In genomic region chr4:118135414-118135813, GRCm38 (mm10) we compare ENCODE assay signal across 7 mouse cellular contexts. TPM values are rescaled to one million over a fixed set of nuclear protein-coding genes. Genes with fewer than 3 reads are reported as not detected.
DNase-seq lines count a peak whose midpoint lies in the region; ATAC-seq and TF ChIP-seq lines count a peak whose summit lies in the region.

No protein-coding gene starts in this region.

- 93% methylated on average over 1 of the region's 1 CpGs for WGBS in thymus, adult 2 months
- WGBS in forebrain, embryonic 11.5 days: 89% methylated on average over 1 of the region's 1 CpGs
- WGBS in liver, embryonic 13.5 days (ENCODE audit: insufficient replicate concordance): 98% methylated on average over 1 of the region's 1 CpGs

- no peak for ATAC-seq in forebrain, embryonic 11.5 days (replicated peaks; ENCODE audit: low FRiP score)
- ATAC-seq in liver, embryonic 13.5 days (ENCODE audit: low read depth): no peak

- H3K36me3 ChIP-seq in thymus, adult 2 months (ENCODE audit: control insufficient read depth, insufficient read depth, low read length): peaks cover 23% of the 10 kb centered on the region
- H3K36me3 ChIP-seq in forebrain, embryonic 11.5 days (ENCODE audit: control insufficient read depth, insufficient read depth, low read length): peaks cover 11% of the 10 kb centered on the region; the same call in 1 of the 2 replicates
- peaks cover 41% of the 10 kb centered on the region for H3K36me3 ChIP-seq in liver, embryonic 13.5 days

- no peak for TF ChIP-seq CTCF in thymus, adult 2 months (IDR thresholded peaks at IDR 0.05; ENCODE audit: borderline replicate concordance, control insufficient read depth, extremely low read depth, insufficient read depth, low read length, poor library complexity)

- H3K27ac ChIP-seq in thymus, adult 2 months (ENCODE audit: control insufficient read depth, insufficient read depth, low read length): no peak overlapping the region
- H3K27ac ChIP-seq in forebrain, embryonic 11.5 days (ENCODE audit: low read depth, low read length): 0 out of 2 replicates have a peak overlapping the region, but pooled peaks have one; percentile 13
- peak overlapping the region; percentile 44; the same call in 1 of the 2 replicates for H3K27ac ChIP-seq in liver, embryonic 13.5 days

- H3K4me2 ChIP-seq in forebrain, embryonic 11.5 days (ENCODE audit: low read depth, low read length, severe bottlenecking): peak overlapping the region; percentile 79
- H3K4me2 ChIP-seq in liver, embryonic 13.5 days: peak overlapping the region; percentile 95

- H3K4me1 ChIP-seq in thymus, adult 2 months (replicated peaks; ENCODE audit: control insufficient read depth, insufficient read depth, low read length): peaks cover 2% of the 10 kb centered on the region; the same call in 1 of the 2 replicates
- H3K4me1 ChIP-seq in forebrain, embryonic 11.5 days (replicated peaks; ENCODE audit: control insufficient read depth, insufficient read depth, low read length): no peaks in the 10 kb centered on the region
- H3K4me1 ChIP-seq in liver, embryonic 13.5 days (replicated peaks): peaks cover 30% of the 10 kb centered on the region

- no peak for DNase-seq in thymus, adult 2 months
- no peak for DNase-seq in thymus, postnatal 0 days (ENCODE audit: low spot score)
- no peak for DNase-seq in forebrain, embryonic 11.5 days (ENCODE audit: low spot score)
- no peak for DNase-seq in liver, embryonic 13.5 days
- no peak for DNase-seq in adrenal gland, postnatal 36 days
- DNase-seq in ovary, postnatal 10 days (ENCODE audit: low spot score): no peak
- DNase-seq in left cerebral cortex, postnatal 36 days (ENCODE audit: low spot score in 2 of 2): no peak

- H3K27me3 ChIP-seq in thymus, adult 2 months (ENCODE audit: control insufficient read depth, insufficient read depth, low read length): no peaks in the 10 kb centered on the region
- H3K27me3 ChIP-seq in forebrain, embryonic 11.5 days (ENCODE audit: control insufficient read depth, insufficient read depth, low read length): no peaks in the 10 kb centered on the region
- no peaks in the 10 kb centered on the region for H3K27me3 ChIP-seq in liver, embryonic 13.5 days

- H3K4me3 ChIP-seq in thymus, adult 2 months (ENCODE audit: control insufficient read depth, insufficient read depth, low read length): peak overlapping the region; percentile 66; the same call in 1 of the 2 replicates
- H3K4me3 ChIP-seq in forebrain, embryonic 11.5 days (ENCODE audit: low read depth, low read length): peak overlapping the region; percentile 79
- peak overlapping the region; percentile 95 for H3K4me3 ChIP-seq in liver, embryonic 13.5 days (replicated peaks)

- H3K9me3 ChIP-seq in forebrain, embryonic 11.5 days (ENCODE audit: control insufficient read depth, low read length): no peaks in the 10 kb centered on the region
- no peaks in the 10 kb centered on the region for H3K9me3 ChIP-seq in liver, embryonic 13.5 days (replicated peaks)

- peak overlapping the region; percentile 55 for H3K9ac ChIP-seq in forebrain, embryonic 11.5 days (ENCODE audit: low read length)
- peak overlapping the region; percentile 91 for H3K9ac ChIP-seq in liver, embryonic 13.5 days

- intact Hi-C loops in left cerebral cortex, postnatal 36 days (cut with DNase I): loop anchor here (5.0 kb wide), 1 partner anchor 43 kb away; no protein-coding TSS in a partner anchor

- TF ChIP-seq POLR2A in thymus, adult 2 months (IDR thresholded peaks at IDR 0.05; ENCODE audit: control insufficient read depth, extremely low read depth, insufficient read depth, low read length, poor library complexity): no peak

RNA-seq across cellular contexts. Expression of gene St3gal3, which starts 0.7 kb away (rescaled TPM):
- 19.3 TPM in 2 replicates for polyA plus RNA-seq in thymus, adult 2 months (2012; rRNA removed)
- 4.2 and 4.7 TPM in 2 replicates for polyA plus RNA-seq in thymus, postnatal 0 days (2015; fragmentation: Nextera tagmentation; extraction: Ambion mirVana)
- polyA plus RNA-seq in forebrain, embryonic 11.5 days (2014; fragmentation: Nextera tagmentation; extraction: Ambion mirVana): 7.6 and 8.5 TPM in 2 replicates
- 1.6 TPM in 2 replicates for polyA plus RNA-seq in liver, embryonic 13.5 days (2015; fragmentation: Nextera tagmentation; extraction: Ambion mirVana)
- total RNA-seq in adrenal gland, postnatal 36 days (2021): 10 to 100 TPM; 30.4 to 33.7 TPM
- 10 to 100 TPM; 47.0 to 51.5 TPM for total RNA-seq in left cerebral cortex, postnatal 36 days (2021)

RNA-seq across cellular contexts. Expression of gene Kdm4a, which starts 44.4 kb away (rescaled TPM):
- 63.9 and 69.2 TPM in 2 replicates for polyA plus RNA-seq in thymus, adult 2 months (2012; rRNA removed)
- polyA plus RNA-seq in thymus, postnatal 0 days (2015; fragmentation: Nextera tagmentation; extraction: Ambion mirVana): 29.8 and 34.0 TPM in 2 replicates
- polyA plus RNA-seq in forebrain, embryonic 11.5 days (2014; fragmentation: Nextera tagmentation; extraction: Ambion mirVana): 62.3 and 67.9 TPM in 2 replicates
- 7.8 and 9.1 TPM in 2 replicates for polyA plus RNA-seq in liver, embryonic 13.5 days (2015; fragmentation: Nextera tagmentation; extraction: Ambion mirVana)
- 10 to 100 TPM; 35.7 to 43.4 TPM for total RNA-seq in adrenal gland, postnatal 36 days (2021)
- 10 to 100 TPM; 42.1 to 44.5 TPM for total RNA-seq in left cerebral cortex, postnatal 36 days (2021)
